Mouse (Mus musculus) midbrain, embryonic 12.5 days (tissue): ENCODE data around the gene Cenpt. TPM values are rescaled to one million over a fixed set of nuclear protein-coding genes. Genes with fewer than 3 reads are reported as not detected.

ENCODE experiments used
- ATAC-seq: fragments of 200-750 bp; cut with Nextera tagmentation; 2 replicates; pipeline ENCODE4 v1.8.0; 2017; ENCODE audit warnings: low read depth, moderate TSS enrichment, moderate library complexity; ENCODE audit not compliant: low FRiP score
- H3K27ac ChIP-seq: fragments of 300-500 bp; sonication (generic); replicated peaks from 2 replicates; pipeline ENCODE4 v1.5.1; 2016; ENCODE audit warnings: mild to moderate bottlenecking
- H3K27me3 ChIP-seq: fragments of 300-500 bp; sonication (generic); 2 replicates; pipeline ENCODE4 v1.6.1; 2016; ENCODE audit warnings: mild to moderate bottlenecking
- H3K36me3 ChIP-seq: fragments of 300-500 bp; sonication (generic); 2 replicates; pipeline ENCODE4 v1.6.1; 2016
- H3K4me1 ChIP-seq: fragments of 300-500 bp; sonication (generic); 2 replicates; pipeline ENCODE4 v1.6.1; 2016
- H3K4me2 ChIP-seq: fragments of 300-500 bp; sonication (generic); replicated peaks from 2 replicates; pipeline ENCODE4 v1.6.1; 2016; ENCODE audit warnings: mild to moderate bottlenecking, moderate library complexity
- H3K4me3 ChIP-seq: fragments of 300-500 bp; sonication (generic); 2 replicates; pipeline ENCODE4 v1.5.1; 2016; ENCODE audit warnings: mild to moderate bottlenecking
- H3K9ac ChIP-seq: fragments of 300-500 bp; sonication (generic); replicated peaks from 2 replicates; pipeline ENCODE4 v1.6.1; 2016; ENCODE audit warnings: mild to moderate bottlenecking, moderate library complexity
- H3K9me3 ChIP-seq: fragments of 300-500 bp; sonication (generic); 2 replicates; pipeline ENCODE4 v1.6.1; 2016; ENCODE audit warnings: mild to moderate bottlenecking
- WGBS: fragments of 180-500 bp; shearing (Covaris S2); methylation state at CpG from one replicate; pipeline ENCODE4 v1.1.7; 2016; 5-methylcytosine and 5-hydroxymethylcytosine counted together
- polyA plus RNA-seq: library from polyadenylated mRNA; unstranded; fragments of >200 nt; fragmentation: Nextera tagmentation; extraction: Ambion mirVana; gene quantifications from 2 replicates; pipeline ENCODE4 v1.2.1, GENCODE M21; 2016

Cenpt gene
- polyA plus RNA-seq, 1 experiment from 2014 or later = 66.3 TPM

GRCm38 (mm10) chr8:105819659-105820058 lies 33.4 kb downstream of the Cenpt start:
- no peak for ATAC-seq
- Histone ChIP-seq H3K9ac (no peak overlapping the region), H3K27ac (no peak overlapping the region), H3K4me1 (no peaks in the 10 kb centered on the region), H3K9me3 (no peaks in the 10 kb centered on the region), H3K4me2 (no peak overlapping the region), H3K27me3 (no peaks in the 10 kb centered on the region), H3K4me3 (no peak overlapping the region), H3K36me3 (peaks cover 51% of the 10 kb centered on the region)
- WGBS = 87% methylated on average over 3 of the region's 3 CpGs

DNA sequence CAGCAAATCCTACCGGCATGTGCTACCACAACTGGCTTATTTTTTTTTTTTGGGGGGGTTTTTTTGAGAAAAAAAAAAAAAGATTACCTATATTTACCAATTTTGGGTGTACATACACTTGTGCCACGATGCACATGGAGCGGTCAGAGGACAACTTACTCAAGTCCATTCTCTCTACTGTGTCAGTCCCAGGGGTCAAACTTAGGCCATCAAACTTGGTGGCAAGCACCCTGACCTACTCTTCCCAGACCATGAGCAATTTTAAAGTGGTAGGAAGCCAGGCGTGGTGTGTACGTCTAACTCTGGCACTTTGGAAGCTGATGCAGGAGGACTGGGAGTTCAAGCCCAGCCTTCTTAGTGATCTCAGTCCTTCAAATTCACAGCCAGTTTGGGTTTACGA lies 39.8 kb downstream of the Cenpt start:
- Histone ChIP-seq H3K4me3 (no peak overlapping the region), H3K9ac (no peak overlapping the region), H3K4me2 (no peak overlapping the region), H3K36me3 (peaks cover 8% of the 10 kb centered on the region), H3K9me3 (no peaks in the 10 kb centered on the region), H3K27ac (no peak overlapping the region), H3K27me3 (no peaks in the 10 kb centered on the region), H3K4me1 (no peaks in the 10 kb centered on the region; the same call in 1 of the 2 replicates)
- WGBS = 96% methylated on average over 6 of the region's 6 CpGs
- ATAC-seq = no peak

DNA sequence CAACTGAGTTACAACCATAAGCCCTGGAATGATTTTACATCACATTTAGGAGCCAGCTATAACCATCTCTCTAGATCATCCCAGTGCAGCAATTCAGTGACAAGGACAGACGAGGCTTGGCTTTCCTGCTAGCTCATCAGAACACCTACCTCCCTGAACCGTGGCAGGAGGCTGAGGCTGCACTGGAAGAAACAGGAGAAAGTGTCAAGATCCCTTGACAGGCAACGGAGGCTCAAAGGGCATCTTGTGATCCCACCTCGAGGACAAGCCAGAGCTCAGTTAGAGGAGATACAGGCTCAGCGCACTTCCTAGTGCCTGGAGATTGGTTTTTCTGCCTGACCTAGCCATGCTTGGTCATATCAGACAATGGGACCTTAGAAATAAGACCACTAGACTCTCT lies 40.6 kb downstream of the Cenpt start:
- peaks cover 3% of the 10 kb centered on the region for H3K36me3 ChIP-seq
- ATAC-seq = no peak

GRCm38 (mm10) chr8:105811543-105811942 lies 41.5 kb downstream of the Cenpt start:
- Histone ChIP-seq H3K36me3 (peaks cover 3% of the 10 kb centered on the region), H3K27me3 (no peaks in the 10 kb centered on the region), H3K4me2 (no peak overlapping the region), H3K9ac (no peak overlapping the region), H3K27ac (no peak overlapping the region), H3K9me3 (no peaks in the 10 kb centered on the region), H3K4me3 (no peak overlapping the region), H3K4me1 (no peaks in the 10 kb centered on the region; the same call in 1 of the 2 replicates)
- ATAC-seq = no peak
- 83% methylated on average over 3 of the region's 3 CpGs for WGBS

More for the DNA sequence above, 40.6 kb downstream of the Cenpt start:
- H3K27me3 ChIP-seq = no peaks in the 10 kb centered on the region
- H3K4me3 ChIP-seq = no peak overlapping the region
- H3K4me1 ChIP-seq = no peaks in the 10 kb centered on the region; the same call in 1 of the 2 replicates
- no peak overlapping the region for H3K27ac ChIP-seq
- no peak overlapping the region for H3K9ac ChIP-seq
- WGBS = 92% methylated on average over 5 of the region's 5 CpGs
- H3K9me3 ChIP-seq = no peaks in the 10 kb centered on the region
- H3K4me2 ChIP-seq = no peak overlapping the region

GRCm38 (mm10) chr8:105811061-105811460 lies 42.0 kb downstream of the Cenpt start:
- H3K4me2 ChIP-seq = no peak overlapping the region
- no peaks in the 10 kb centered on the region for H3K27me3 ChIP-seq
- peaks cover 3% of the 10 kb centered on the region for H3K36me3 ChIP-seq
- no peak overlapping the region for H3K4me3 ChIP-seq
- no peaks in the 10 kb centered on the region; the same call in 1 of the 2 replicates for H3K4me1 ChIP-seq
- WGBS = 89% methylated on average over 10 of the region's 10 CpGs
- no peak overlapping the region for H3K9ac ChIP-seq
- no peaks in the 10 kb centered on the region for H3K9me3 ChIP-seq
- no peak overlapping the region for H3K27ac ChIP-seq
- no peak for ATAC-seq

- Histone ChIP-seq H3K27me3 (no peaks in the 10 kb centered on the region), H3K9me3 (no peaks in the 10 kb centered on the region), H3K4me3 (no peak overlapping the region), H3K27ac (no peak overlapping the region), H3K4me2 (no peak overlapping the region), H3K9ac (no peak overlapping the region; the same call in 1 of the 2 replicates), H3K4me1 (no peaks in the 10 kb centered on the region; the same call in 1 of the 2 replicates), H3K36me3 (peaks cover 5% of the 10 kb centered on the region)
- WGBS = 90% methylated on average over 6 of the region's 6 CpGs
- ATAC-seq = no peak
Measured at GRCm38 (mm10) chr8:105810245-105810786, 42.8 kb downstream of the Cenpt start.

- Histone ChIP-seq H3K36me3 (peaks cover 15% of the 10 kb centered on the region), H3K27ac (no peak overlapping the region), H3K9ac (no peak overlapping the region), H3K27me3 (no peaks in the 10 kb centered on the region), H3K4me2 (no peak overlapping the region), H3K4me1 (no peaks in the 10 kb centered on the region; the same call in 1 of the 2 replicates), H3K9me3 (no peaks in the 10 kb centered on the region), H3K4me3 (no peak overlapping the region)
- no peak for ATAC-seq
- WGBS = 91% methylated on average over 2 of the region's 2 CpGs
Measured at GRCm38 (mm10) chr8:105808480-105808879, 44.6 kb downstream of the Cenpt start.

GRCm38 (mm10) chr8:105807766-105808165 lies 45.3 kb downstream of the Cenpt start:
- Histone ChIP-seq H3K4me3 (no peak overlapping the region), H3K27me3 (no peaks in the 10 kb centered on the region), H3K4me2 (no peak overlapping the region), H3K9ac (no peak overlapping the region), H3K9me3 (no peaks in the 10 kb centered on the region), H3K4me1 (no peaks in the 10 kb centered on the region; the same call in 1 of the 2 replicates), H3K36me3 (peaks cover 15% of the 10 kb centered on the region), H3K27ac (no peak overlapping the region)
- no peak for ATAC-seq
- WGBS = 92% methylated on average over 5 of the region's 5 CpGs

DNA sequence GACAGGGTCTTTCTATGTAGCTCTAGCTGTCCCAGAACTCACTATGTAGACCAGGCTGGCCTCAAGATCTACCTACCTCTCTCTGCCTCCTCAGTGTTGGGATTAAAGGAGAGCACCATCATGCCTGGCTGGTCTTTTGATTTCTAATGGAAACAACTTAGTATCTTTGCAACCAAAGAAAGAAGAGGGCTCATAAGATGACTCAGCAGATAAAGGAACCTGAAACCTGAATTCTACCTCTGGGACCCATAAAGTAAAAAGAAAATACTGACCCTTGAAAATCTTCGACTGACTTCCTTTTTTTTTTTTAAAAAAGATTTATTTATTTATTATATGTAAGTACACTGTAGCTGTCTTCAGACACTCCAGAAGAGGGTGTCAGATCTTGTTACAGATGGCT lies 47.1 kb downstream of the Cenpt start:
- Histone ChIP-seq H3K4me3 (no peak overlapping the region), H3K27me3 (no peaks in the 10 kb centered on the region), H3K9ac (no peak overlapping the region), H3K9me3 (no peaks in the 10 kb centered on the region), H3K4me2 (no peak overlapping the region), H3K36me3 (peaks cover 15% of the 10 kb centered on the region), H3K4me1 (no peaks in the 10 kb centered on the region; the same call in 1 of the 2 replicates), H3K27ac (no peak overlapping the region)
- no peak for ATAC-seq
- 92% methylated on average over 1 of the region's 1 CpGs for WGBS

DNA sequence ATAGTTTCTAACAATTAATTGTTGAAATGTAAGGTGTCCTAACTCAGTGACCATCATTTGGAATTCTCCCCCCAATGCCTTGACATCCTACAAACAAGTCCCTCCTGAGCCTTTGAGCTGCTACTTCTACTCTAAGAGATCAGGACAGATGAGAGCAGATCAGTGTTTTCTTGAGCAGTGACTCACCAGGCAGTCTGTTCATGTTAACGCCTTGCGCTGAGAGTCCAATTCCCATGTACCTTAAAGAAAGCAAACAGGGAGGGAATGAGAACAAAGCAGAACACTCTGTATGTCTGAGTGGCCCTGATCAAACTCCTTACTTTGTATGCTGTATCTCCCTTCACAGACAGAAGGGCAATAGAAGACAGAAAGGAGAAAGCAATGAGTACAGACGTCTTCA lies 47.7 kb downstream of the Cenpt start:
- no peak overlapping the region for H3K27ac ChIP-seq
- H3K4me2 ChIP-seq = no peak overlapping the region
- H3K9me3 ChIP-seq = no peaks in the 10 kb centered on the region
- H3K4me1 ChIP-seq = no peaks in the 10 kb centered on the region; the same call in 1 of the 2 replicates
- ATAC-seq = no peak
- H3K9ac ChIP-seq = no peak overlapping the region
- WGBS = 78% methylated on average over 3 of the region's 3 CpGs
- H3K27me3 ChIP-seq = no peaks in the 10 kb centered on the region
- H3K36me3 ChIP-seq = peaks cover 14% of the 10 kb centered on the region
- no peak overlapping the region for H3K4me3 ChIP-seq

DNA sequence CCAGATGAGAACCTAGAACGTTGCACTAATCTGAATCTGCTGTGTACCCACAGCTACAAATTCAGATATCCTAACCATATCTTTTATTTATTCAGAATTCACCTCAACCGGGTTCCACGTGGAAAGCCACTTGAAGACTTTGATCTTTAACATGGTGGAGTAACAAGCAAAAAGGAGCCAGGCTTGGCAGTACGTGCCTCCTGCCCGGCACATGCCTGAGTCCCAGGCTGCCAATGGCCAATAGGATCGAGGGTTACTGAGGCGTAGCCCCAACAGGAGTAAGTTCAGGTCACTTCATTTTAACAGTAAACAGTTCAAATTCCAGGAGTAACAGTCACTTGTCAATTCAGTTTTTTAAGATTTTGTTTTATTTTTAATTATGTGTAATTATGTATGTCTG lies 48.3 kb downstream of the Cenpt start:
- no peak overlapping the region for H3K4me3 ChIP-seq
- WGBS = 91% methylated on average over 7 of the region's 7 CpGs
- no peak for ATAC-seq
- no peak overlapping the region for H3K9ac ChIP-seq
- no peak overlapping the region for H3K27ac ChIP-seq
- no peaks in the 10 kb centered on the region for H3K27me3 ChIP-seq
- no peaks in the 10 kb centered on the region for H3K4me1 ChIP-seq
- H3K4me2 ChIP-seq = no peak overlapping the region
- H3K9me3 ChIP-seq = no peaks in the 10 kb centered on the region
- H3K36me3 ChIP-seq = peaks cover 15% of the 10 kb centered on the region

DNA sequence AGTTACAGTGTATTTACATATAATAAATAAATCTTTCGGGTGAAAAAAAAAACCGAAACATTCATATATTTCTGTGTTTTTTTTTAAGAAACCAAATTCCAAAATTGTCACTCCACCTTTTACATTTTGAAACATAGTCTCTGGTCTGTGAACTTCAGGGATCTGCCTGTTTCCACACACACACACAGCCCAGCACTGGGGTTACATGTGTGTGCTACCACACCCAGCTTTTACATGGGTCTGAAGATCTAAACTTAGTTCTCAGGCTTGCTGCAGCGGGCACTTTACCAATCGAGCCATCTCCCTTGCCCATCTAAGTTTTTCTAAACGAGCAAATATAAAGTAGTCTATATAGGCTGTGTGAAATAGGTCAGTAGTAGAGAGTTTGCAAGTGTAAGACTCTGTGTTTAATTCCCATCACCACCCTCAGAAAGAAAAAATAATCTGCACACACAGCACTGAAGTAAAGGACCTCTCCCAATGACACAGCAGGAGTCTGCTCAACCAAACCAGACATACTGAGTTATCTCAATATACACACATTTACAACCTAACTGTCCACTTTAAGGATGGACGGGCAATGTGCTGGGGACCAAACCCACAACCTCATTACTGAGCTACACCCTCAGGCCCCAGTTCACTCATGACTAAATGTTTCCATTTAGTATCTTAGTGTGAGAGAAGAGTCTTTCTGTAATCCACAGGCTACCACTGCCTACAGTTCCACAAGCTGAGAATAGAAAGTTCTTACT lies 51.7 kb downstream of the Cenpt start:
- Histone ChIP-seq H3K4me1 (peaks cover 6% of the 10 kb centered on the region; the same call in 1 of the 2 replicates), H3K36me3 (peaks cover 21% of the 10 kb centered on the region), H3K9ac (no peak overlapping the region), H3K4me2 (no peak overlapping the region), H3K27me3 (no peaks in the 10 kb centered on the region), H3K4me3 (no peak overlapping the region), H3K27ac (no peak overlapping the region), H3K9me3 (no peaks in the 10 kb centered on the region)
- 92% methylated on average over 6 of the region's 6 CpGs for WGBS
- no peak for ATAC-seq
